Mouse (Mus musculus) naive thymus-derived CD4-positive, alpha-beta T cell, adult 2 months (primary cell): Measurements from ENCODE around the gene Ier3.

Experiments used
- DNase-seq: peaks from one replicate; pipeline ENCODE4 v3.0.0-alpha.2; 2011; ENCODE audit warnings: low read depth

Ier3 gene

DNA sequence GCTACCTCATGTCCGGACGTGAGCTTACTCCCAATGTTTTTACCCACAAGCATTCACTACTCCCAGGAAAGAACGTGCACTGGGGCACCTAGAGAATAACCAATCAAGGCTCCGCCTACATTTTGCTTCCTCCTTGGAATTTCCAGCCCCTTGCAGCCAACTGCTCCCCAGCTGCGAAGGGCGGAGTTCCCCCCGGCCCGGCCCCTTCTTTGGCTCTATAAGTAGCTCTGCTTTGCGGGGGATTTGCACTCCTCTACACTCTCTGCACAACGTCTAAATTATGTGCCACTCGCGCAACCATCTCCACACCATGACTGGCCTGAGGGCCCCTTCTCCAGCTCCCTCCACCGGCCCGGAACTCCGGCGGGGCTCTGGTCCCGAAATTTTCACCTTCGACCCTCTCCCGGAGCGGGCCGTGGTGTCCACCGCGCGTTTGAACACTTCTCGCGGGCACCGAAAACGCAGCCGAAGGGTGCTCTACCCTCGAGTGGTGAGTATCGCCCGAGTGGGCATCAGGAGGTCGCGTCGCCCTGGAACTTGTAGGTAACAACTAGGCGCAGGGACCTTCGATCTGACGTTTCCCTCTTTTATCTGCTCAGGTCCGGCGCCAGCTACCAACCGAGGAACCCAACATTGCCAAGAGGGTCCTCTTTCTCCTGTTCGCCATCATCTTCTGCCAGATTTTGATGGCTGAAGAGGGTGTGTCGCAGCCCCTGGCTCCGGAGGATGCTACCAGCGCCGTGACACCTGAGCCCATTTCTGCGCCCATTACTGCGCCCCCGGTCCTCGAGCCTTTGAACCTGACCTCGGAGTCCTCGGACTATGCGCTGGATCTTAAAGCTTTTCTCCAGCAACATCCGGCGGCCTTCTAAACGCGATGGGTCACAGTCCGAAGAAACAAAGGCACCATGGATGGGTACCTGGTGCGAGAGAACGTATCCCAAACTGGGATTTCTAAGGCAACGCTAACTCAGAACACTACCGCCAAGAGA, at the start of gene Ier3:
Gene Ier3, plus strand, starts transcription at position 246 of the 992 bp plus-strand sequence.
- DNase-seq: peak; percentile 48

DNA sequence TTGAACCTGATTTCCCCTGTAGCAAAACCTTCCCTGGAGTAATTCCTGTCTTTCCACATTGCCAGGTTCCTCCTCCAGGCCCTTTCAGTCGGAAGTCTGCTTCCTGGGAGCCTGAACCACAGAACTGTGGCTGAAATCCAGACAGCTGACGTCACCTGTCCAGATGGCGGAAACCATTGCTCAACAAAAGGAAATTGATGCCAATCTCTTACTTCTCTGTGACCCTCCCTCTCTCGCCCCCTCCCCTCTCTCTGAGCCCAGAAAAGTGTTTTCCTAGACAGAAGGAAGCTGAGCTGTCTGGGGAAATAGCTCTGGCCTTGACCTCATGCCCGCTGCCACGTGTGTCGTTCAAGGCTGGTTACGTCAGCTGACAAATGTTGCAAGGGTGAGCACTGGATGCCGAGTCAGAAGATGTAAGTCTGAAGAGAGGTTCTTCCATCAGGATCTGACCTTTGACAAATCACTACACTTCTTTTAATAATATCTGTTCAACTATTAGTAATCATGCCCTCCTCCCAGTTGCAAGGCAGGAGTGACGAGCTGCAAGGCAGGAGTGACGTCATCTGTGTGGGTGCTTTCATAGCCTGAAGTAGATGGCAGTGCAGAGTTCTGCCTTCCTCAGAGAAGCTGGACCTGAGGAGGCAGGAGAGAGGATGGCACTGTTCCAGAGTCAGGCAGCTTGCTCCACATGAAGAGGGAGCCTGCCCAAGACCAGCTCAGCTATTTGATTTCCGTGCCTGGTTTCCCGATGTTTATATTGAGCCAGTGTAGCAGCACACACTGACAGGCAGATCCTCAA, 44.5 kb upstream of the Ier3 start:
- DNase-seq: no peak

DNA sequence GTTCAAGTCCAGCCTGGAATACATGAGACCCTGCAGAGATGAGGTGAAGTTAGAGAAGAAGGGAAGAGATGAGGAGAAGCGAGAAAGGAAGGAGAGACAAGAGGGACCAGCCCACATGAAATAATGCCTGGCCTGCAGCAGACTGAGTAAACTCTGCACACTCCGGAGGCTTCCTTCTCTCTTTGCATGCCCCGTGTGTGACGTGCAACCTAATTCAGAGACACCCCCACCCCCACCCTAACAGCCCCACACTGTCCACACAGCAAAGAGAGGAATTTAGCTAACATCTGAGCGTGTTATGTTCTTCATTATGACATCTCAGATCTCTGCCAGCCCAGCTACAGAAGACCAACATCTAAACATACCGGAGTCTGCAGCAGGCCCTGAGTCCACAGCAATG, 42.5 kb upstream of the Ier3 start:
- no peak for DNase-seq

DNA sequence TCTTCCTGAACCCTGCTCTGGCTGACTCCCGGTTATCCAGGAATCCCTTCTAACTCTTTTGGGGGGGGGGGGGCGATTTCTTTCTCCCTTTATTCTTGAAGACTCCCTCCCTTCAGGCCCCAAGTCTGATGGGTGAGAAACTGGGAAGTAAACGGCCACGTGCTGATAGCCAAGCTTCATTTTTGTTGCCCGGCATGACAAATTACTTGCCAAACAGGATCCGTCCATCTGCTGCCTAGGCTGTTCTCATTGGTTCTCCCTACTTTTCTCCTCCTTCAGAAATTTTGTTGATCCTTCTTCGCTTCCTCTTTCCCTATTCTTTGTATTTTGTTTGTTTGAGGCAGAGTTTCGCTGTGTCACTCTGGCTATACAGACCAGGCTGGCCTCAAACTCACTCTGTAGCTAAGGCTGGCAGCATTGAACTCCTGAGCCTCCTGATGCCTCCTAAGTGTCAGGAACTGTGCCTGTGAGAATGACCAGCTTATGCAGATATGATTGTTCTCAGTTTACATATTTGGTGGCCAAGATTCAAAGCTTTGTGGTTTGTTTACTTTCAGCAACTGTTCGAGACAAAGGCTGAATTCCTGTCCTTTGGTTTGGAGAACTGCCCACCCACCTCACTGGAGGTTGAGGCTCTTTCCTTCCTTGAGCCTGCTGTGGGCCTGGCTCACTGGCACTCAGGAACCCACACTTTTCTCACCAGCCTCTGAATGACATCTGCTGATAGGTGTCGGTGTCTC, 41.8 kb upstream of the Ier3 start:
- DNase-seq: no peak

DNA sequence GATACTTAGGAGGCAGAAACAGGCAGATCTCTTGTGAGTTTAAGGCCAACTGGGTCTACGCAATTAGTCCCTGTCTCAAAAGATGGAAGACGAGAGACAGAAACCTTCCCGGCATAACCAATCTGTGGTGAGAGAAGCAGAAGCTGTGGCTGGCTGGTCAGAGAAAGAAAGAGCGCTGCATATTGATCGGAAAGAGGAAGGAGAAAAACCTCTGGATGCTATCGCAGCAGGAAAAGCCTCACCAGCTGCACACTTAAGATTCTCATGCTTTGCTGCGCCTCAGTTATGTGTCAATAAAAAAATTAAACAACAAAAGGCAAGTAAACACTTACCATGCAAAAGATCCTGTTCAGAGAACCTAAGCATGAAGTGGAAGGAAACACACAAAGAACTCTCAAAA, 41.1 kb upstream of the Ier3 start:
- DNase-seq: no peak

DNA sequence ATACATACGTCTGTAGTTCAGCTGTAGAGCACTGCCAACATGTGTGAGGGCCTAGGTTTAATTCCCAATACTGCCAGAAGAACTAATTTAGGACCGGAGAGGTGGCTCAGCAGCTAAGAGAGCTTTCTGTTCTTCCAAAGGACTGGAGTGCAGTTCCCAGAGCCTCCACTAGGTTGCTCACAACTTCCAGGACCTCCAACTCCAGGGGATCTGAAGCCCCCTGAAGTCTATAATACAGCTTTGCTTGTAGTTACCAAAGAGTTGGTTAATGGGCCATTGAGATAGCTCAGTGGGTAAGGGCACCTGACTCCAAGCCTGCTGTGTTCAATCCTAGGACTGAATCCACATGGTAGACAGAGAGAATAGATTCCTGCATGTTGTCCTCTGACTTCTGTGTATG, 39.1 kb upstream of the Ier3 start:
- peak; percentile 46 for DNase-seq

DNA sequence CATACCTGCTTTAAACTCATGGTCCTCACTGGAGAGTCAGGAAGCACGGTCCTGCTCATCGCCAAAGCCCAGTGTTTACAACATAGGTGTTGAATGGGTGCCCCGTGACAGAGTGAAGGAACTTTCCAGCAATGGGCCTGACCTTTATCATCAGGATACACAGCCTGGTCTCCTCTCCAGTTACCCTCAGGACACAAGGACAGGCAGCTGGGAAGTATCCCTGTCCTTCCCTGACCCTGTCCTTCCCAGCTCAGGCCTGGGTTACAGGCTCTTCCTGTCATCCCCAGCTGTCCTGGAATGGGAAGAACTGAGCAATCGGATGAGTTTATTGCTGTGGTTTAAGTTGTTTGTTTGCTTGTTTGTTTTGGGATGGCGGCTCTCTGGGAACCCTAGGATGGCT, 38.6 kb upstream of the Ier3 start:
- DNase-seq: no peak

DNA sequence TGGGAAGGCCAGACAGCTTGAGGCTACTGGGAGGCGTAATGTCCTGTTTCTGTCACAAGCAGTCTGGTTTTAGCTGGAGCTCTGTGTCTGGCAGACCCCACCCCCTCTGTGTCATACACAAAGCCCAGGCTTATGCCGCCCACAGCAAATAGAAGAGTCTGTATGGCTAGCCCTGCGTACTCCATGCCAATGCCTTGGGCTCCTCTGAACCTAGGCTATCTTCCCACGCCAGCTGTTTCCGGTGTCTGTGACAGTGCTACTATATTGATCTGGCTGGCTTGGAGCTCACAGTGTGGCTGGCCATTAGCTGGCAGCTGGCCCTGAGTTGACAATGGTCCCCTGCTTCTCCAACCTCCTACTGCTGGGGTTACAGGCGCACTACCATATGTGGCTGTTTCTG, 37.5 kb upstream of the Ier3 start:
- no peak for DNase-seq

DNA sequence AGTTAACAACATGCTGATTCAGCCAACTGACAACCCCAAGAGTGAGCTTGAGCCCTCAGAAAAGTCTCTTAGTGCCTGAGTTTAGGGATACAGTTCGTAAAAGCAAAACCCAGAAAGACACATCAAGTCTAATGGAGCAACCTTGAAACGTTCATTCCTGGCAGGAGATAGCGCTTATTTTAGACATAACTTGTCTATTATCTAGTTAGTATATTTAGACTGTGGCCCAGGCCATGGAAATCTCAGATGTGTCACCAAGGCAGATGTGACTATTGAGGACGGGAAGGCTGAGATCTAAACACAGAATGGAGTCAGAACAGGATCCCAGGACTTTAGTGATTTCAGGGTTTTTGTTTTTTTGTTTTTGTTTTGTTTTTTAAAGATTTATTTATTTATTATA, 36.3 kb upstream of the Ier3 start:
- DNase-seq: no peak

DNA sequence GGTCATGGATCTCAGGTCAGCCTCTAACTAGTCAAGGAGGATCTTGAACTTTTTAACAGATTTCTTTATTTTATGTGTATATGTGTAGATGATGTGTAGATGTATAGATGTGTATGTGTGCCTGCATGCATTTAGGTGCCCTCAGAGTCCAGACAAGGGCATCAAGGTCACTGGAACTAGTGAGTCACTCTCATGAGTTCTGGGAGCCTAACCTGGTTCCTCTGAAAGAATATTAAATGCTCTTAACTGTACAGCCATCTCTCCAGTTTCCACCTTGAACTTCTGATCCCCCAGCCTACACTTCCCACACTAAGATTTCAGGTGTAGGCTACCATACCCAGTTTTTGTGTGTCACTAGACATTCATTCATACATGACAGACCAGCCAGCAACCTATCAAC, 34.0 kb upstream of the Ier3 start:
- DNase-seq: no peak

DNA sequence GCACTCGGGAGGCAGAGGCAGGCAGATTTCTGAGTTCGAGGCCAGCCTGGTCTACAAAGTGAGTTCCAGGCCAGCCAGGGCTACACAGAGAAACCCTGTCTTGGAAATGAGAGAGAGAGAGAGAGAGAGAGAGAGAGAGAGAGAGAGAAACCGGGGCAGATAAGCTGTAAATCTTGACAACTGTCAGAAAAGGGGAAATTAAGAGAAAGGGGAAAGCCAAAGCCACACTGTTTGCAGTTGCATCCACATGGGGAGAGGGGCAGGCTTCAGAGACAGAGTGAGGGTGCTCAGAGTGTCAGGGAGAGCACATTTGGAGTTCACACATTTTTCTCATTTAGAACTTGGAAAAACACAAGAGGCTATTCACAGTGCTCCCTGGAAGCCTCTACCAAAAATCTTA, 33.5 kb upstream of the Ier3 start:
- no peak for DNase-seq

DNA sequence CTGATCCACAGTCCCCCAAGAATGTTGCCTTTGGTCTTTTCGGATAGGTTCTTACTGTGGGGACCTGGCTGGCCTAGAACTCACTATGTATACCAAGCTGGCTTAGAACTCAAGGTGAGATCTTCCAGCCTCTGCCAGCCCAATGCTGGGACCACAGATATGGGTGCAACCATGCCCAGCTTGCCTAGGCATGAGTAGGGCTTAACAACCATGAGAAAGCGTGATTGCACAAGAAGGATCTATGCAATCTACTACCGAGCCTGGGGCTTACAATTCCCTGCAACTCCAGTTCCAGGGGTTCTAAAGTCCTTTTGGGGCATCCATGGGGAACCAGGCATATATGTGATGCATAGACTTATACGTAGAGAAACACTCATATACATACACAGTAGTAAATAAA, 30.6 kb upstream of the Ier3 start:
- DNase-seq: no peak

DNA sequence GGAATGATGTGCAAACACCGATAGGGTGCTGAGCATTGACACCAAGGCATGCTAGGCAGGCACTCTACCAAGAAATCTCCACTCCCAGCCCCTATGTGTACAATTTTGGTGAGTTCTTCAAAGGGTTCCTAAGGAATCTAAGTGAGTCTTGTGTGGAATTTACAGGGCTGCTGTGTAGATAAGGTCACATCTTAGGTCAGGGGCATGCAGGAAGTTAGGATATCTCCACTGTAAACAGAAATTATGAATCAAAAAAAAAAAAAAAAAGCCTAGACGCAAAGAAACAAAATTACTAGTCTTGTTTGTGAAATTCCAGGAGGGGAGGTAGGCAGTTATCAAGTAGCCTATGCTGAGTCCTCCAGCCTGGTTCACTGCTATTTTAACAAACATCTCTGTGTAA, 28.6 kb upstream of the Ier3 start:
- no peak for DNase-seq

DNA sequence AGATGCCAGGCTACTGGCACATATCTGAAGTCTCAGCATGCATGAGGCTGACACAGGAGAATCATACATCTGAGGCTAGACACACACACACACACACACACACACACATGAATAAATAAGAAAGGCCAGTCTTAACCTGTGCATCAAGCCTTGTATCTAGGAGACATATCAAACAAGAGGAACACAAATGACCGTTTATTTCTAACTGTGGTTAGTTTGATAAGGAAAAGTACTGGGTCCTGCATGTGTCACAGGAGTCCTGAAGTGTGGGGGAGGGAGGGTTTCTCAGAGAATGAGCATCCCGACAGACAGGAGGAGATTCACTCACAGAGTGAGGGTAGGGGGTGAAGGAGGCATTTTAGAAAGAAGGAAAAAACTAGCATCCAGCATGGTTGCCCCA, 26.4 kb upstream of the Ier3 start:
- no peak for DNase-seq

DNA sequence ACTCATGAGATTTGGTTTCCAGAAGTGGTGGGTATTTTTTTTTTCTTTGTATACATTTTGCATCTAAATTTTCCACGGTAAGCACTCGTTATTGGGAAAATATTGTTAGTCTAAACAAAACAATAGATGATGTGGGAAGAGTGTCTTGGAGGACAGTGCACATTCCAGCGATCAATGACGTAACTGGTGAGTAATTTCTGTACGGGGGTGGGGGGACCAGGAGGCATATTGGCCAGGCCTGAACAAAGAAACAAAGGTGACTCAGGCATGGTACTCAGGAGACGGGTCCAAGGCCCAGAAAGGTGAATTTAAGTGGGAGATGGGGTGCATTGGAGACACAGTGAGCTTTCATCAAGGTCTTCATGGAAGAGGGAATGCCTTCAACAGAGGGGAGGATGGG, 25.8 kb upstream of the Ier3 start:
- DNase-seq: no peak

DNA sequence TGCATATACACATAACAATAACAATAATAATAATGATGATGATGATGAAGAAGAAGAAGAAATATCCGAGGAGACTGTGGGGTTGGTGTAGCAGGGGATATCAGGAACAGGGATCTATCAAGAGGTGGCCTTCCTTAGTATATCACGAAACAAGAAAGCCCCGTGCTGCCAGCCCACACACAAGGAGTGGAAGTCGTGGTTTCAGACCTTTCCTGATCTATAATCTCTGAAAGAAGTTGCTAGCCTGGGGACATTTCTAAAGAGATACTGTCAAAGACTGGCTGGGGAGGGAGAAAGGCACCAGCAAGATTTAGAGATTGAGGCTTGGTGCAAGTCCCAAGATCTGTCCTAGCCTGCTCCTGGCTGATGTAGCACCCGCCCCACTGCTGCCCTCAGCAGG, 24.6 kb upstream of the Ier3 start:
- DNase-seq: no peak

DNA sequence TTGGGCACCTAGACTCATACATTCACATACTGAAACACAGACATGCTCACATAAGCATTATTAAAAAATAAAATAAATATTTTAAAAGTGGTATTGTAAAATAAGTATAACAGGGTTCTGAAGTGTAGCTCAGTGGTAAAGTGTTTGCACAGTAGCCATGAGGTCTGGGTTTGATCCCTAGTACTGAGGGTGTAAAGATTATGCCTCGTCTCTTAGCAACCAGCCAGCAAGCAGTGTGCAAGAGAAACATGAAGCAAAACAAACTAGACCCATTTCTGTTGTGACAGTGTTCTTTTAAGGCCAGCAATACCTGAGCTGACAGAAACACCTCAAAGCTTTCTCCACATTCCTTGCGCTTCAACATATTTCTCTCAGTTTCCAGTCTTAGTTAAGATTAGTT, 20.6 kb upstream of the Ier3 start:
- DNase-seq: no peak

DNA sequence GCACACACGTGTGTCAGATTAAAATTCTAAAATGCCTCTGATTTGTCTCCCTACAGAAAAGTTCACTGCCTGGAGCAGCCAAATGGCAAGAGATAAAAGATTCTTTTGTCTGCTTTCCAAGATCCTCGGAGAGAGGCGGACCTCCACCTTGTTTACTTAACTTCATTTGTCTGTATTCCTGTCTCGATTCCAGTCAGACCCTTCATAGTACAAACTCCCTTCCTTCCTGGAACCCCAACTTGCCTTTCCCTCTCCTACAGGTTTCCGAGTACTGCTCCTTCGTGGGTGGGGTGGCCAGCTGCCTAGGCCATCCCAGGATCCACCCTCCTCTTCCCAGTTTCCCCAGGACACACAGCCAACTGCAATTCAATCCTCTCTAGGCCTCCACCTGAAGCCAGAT, 18.5 kb upstream of the Ier3 start:
- DNase-seq: no peak

DNA sequence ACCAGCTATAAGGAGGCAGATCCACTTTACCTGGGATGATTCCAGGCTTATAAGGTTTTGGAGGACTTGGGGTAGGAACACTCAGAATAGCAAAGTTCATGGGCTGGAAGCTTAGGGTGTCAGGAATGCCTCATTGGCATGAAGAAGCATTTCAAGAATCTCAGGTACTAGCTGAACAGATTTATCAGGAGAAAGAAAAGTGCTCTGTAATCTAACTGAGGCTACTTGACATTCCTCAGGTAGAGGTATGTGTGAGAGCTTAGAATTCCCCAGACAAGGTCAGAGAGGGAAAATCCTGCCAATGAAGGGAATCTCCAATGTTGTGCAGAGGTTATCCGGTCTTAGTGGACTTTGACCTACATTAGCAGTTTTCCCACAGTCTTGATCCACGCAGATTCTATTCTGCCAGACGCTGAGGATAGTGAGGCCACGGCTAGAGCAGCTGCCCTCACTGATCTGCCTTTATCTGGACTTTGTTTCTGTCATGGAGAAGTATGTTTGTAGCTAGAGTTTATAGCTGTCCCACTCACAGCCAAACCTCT, 17.6 kb upstream of the Ier3 start:
- DNase-seq: no peak

DNA sequence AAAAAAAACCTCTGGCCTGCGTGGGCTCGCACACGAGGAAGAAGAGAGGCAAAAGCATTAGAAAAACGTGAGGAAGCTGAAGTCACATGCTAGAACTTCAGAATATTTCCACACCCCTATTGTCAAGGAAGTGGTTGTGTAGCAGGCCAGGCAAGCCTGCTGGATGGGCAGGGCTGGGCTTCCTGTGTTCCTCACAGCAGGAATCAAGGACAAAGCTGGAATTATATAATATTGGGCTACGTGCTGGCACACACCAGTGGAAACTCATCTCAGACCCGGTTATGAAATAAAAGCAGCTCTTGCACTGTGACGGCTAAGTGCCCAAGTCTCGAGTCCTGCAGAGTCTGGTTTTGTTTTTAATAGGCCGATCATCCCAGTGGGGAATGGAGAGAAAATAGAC, 13.4 kb upstream of the Ier3 start:
- DNase-seq: no peak

DNA sequence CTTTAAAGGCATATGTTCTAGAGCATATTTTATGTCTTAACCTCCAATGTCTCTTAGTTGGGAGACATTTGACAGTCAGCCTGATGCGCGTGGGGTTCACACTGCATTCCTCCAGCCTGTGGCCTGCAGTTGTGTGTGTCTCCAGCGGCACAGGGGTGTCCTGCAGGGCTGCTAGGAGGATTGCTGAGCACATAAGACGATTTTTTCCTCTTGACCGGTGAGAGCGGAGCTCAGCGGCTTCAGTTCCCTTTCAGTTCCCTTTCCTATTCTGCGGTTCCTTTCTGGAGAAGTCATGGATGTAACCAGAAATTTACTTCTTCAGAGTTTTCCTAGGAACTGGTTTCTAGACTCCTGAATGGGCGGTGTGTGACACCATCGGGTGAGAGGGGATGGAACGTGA, 12.1 kb upstream of the Ier3 start:
- no peak for DNase-seq

DNA sequence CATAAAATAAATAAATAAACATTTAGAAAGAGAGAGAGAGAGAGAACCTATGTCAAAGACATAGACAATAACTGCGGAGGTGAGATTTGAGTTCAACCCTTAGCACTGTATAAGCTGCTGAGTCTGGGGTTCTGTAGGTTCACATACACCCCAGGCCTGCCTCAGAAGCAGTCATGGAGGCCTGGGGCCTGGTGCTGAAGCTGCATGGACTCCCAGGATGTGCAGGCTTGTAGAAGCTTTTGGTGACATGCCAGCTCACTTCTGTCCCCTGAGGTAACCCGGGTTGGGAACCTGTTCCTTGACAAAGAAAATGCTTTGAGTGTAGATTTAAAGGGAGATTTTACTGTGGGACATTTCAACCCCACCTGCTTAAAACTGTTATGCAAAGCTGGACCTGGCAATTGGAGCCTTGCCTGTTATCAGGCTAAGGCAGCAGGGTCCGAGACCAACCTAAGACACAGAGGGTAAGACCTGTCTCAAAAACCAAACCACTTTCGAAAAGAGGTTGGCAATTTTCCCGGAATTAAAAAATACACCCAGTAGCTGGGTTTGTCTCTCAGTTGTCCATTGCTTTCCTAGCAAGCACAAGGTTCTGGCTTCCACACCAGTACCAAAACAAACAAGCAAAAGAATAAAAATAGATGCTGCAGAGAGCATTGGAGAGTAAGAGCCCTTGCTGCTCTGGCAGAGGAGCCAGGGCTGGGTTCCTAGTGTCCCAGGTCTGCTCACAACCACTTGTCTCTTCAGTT, 10.4 kb upstream of the Ier3 start:
- DNase-seq: no peak
